Mouse (Mus musculus) liver, adult (tissue): ENCODE results near the gene E2f3.

Experiments used
- GATA4 ChIP-seq: IDR thresholded peaks from 2 replicates; pipeline ENCODE4 v1.6.1; 2014; ENCODE audit warnings: mild to moderate bottlenecking, low read length; ENCODE audit not compliant: insufficient replicate concordance

The E2f3 gene

DNA sequence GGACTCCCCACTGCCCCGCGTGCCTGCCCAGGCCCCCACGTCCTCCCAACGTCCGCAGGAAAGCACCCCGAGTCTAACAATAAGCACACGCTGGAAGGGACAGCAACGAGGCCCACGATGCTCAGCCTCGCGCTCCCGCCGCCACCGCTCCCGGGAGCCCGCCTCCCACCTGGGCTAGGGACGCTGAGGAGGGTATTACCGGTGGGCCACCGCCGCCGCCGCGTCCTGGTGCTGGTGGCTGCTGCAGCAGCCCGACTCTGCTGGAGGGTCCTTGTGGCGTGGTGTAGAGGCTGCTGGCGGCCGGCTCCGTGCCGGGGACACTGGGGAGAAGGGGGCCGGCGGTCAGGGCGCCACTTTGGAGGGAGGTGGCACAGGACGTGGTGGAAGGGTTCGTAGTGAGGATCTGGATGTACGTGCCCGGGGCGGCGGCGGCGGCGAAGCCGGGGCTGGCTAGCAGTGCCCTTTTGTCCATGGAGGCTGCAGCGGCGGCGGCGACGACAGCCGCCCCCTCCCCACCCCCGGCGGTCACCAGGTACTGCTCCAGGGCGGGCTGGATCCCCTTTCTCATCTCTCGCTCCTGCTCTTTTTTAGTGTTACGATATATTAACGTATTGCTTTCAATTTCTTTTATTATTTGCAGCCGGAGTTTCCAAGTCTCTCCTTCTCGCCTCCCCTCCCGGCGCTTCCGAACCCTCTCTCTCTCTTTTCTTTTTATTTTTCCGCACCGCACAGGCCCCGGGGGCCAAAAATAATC lies 585 bp downstream of the E2f3 start:
- TF ChIP-seq GATA4 = no peak

DNA sequence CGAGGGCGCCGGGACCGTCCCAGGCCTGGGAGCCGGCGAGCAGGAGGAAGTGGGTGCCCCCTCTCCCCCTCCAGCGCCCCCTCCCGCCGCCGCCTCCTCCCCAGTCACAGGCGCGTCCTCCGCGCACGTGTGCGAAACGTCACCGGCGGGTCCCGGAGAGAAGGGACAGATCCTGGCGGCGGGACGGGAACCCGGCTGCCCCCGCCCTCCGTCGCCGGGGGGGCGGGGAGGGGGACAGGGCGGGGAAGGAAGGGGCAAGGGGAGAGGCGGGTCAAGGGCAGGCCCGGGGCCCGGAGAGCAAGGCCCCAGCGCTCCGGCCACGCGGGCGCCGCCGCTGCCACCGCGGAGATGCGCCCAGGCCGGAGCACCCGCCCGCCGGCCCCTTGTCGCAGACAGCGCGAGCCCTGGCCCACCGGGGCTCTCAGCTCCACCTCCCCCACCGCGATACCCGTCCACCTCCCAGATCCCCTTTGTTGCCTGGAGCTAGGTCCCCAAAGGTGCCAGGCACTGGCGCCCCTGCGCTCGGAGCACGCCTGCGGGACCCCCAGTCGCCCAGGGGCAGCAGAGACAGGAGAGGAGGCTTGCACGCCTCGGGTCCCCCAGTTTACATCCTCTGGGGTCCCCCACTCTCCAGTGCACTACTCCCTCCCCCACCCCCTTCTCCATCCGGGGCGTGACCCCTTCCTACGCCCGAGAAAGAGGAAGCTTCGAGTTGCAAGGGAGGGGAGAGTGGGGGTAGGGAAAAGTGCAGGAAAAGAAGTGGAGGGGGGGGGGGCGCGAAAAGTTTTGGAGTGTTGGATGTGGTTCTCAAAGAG lies 1.4 kb downstream of the E2f3 start:
- TF ChIP-seq GATA4 = no peak

DNA sequence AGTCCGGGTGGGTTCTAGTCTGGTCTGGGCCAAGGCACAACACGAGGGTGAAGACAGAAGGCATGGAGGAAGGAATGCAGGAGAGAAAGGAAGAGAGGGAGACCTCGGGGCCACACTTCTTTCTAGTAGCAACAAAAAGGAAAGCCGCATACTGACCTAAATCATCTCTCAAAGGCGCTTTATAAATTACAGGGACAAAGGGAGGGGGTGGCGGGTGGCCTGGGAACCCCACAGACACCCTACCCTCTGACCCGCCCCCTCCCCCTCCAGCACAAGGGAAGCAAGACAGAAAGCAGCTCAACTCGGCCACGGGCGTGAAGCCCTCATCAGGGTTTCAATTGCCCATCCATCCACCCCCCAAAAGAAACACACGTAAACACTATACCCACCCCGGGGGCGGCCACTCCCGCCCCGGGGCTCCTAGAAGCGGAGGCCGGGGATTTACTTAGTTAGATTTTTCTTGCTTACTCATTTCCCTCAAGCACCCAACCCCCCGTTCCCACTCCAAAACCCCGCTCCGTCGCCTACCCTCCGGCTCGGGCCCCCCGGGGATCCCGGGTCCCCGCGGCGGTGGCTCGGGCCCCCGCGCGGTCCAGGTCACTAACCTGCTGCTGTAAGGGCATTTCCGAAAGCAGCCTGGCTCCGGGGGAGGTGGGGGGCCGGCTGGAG lies 2.2 kb downstream of the E2f3 start:
- TF ChIP-seq GATA4 = no peak

DNA sequence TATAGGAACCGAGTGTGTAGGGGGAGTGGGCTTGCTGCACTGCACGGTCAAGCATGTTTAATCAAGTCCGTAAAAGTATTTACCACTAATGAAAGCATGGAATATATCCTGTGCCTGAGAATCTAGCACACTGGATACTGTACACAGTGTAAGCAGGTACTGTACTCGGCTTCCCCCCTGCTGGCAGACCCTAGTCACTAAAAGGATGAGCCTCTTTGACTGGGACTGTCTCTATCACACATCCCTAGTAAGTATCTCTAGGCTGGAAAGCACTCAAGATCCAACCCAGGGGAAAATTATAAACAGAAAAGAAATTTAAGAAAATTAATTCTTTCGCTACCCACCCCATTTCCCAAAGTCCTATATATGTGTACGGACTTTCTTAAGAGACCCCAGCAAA lies 2.8 kb downstream of the E2f3 start:
- TF ChIP-seq GATA4 = no peak

DNA sequence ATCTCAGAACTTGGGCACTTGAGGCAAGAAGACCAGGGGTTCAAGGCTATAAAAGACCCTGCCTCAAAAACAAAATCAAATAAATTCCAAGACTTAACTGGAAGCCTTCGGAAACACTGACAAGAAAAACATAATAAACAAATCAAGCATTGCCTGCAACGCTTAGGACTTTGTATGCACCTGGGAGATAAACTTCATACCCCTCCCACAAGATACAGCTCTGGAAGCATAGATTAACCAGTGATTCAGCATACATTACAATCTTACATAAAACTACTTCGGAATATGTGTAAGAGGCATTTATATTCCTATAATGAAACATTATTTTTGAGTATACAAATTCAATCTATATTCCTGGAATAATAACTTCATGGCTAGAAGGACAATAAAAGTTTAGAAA lies 3.5 kb downstream of the E2f3 start:
- no peak for TF ChIP-seq GATA4

DNA sequence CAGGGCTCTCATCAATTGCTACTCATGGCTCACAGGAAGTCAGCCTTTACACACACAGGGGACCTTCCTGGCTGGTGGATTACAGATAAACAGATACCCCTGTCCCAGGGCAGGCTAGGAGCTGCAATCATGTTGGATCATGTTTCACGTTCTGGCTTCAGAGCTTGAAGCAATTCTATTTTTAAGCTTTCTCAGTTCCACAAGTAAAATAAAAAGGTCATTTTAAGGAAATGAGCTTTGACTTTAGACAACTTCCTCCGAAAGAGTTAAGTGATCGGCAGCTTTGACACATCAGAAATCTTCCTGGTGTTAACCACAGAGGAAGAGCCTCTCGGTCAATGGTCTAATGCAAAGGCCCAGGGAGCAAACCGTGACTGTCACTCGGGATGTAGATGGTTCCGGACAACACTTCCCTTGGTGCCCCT lies 6.7 kb downstream of the E2f3 start:
- TF ChIP-seq GATA4 = no peak

DNA sequence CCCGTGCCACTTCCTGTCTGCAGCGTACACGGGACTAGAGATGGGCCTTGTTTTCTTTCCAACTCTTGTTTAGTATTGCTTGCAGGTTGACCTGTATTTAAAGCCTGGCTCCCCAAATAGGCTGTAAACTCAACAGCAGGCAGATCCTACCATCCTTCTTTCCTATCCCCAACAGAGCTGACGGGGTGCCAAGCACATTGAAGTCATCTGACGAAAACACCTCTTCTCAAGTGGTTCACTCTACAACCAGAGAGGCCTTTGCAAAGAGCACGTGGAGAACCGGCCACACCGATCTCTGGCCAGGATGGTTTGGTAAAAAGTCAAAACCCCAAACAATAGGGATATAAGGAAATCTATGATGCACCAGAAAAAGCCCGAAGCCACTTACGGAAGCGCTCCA lies 8.5 kb downstream of the E2f3 start:
- TF ChIP-seq GATA4 = no peak

DNA sequence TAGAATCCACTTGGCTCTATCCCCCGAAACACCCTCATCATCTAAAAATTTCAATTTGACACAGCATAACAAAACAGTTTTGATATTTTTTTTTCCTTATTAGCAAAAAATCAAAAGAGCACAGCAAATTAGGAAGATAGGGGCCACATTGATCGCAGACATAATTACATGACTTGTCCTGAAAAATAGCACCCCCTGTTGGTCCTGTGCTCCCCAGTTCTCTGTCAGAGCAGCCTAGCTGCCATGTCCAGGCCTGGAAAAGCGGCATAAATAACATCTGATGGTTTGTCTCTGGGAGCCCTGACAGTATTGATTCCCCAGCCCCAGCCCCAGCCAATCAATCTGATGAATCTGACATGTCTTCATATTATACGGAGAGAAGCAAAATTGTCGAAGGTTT lies 11.8 kb downstream of the E2f3 start:
- TF ChIP-seq GATA4 = no peak

DNA sequence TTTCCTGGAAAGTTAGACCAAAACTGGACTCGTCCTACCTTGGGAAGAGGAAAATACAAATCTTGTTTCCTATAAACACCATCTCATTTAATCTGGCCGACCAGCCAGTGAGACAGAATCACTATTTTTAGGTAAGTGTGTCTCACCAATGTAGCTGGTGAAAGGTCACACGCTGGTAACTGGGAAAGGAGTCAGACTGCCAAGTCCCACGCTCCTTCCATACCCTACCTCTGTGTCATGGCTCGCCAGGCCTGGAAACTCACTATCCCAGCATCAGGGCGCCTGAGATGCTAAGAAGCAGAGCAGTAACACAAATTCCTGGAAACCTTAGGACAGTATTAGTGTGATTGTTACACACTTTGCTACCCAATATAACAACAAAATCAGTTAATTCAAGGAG lies 12.3 kb downstream of the E2f3 start:
- TF ChIP-seq GATA4 = no peak

DNA sequence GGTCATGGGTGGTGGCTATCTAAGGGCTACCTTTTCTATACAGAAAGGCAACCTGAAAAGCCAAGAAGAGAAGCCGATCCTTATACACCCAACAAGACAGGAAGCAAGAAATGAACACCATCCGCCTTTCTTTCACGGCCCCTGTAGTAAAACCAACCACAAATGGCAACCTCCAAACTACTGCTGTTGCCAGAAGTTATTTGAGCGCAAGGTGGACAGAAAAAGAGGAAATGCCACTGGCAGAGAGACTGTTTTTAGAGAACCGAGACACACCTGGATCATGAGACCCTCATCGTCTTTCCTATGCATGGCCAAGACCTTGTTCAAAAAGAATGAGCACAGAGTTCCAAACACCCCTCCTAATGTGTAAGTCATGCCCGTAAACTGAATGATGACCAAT lies 15.5 kb downstream of the E2f3 start:
- TF ChIP-seq GATA4 = no peak

DNA sequence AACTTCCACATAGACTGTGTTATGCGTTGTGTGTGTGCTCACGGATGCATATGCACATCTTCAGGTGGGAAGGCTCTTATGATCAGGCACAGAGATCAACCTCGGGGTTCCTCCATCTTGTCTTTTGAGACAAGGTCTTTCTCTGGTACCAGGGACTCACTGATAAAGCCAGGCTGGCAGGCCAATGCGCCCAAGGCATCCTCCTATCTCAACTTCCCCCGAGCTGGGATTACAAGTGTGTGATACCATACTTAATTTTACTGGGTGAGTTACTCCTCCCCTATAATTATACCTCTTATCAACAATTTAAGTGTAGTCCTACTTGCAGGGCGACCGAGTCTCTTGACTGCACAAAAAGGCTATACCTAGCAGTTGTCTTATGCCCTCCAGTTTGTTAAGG lies 17.2 kb downstream of the E2f3 start:
- no peak for TF ChIP-seq GATA4

DNA sequence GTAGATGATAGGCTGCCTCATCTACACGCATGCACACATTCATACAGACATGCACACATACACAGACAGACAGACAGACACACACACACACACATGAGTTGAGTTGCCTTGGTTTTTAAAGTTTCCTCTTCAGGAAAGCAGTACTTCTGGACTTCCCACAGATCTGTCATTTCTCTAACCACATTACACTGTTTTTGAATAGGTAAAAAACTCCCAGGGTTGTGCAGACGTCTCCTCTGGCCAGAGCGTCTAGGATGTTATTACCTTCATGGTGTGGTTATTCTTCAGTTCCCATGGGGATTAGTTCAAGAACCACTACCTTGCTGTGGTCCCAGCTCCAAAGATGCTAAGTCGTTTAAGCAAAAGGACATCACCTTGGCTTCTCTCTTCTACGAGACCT lies 18.5 kb downstream of the E2f3 start:
- no peak for TF ChIP-seq GATA4

DNA sequence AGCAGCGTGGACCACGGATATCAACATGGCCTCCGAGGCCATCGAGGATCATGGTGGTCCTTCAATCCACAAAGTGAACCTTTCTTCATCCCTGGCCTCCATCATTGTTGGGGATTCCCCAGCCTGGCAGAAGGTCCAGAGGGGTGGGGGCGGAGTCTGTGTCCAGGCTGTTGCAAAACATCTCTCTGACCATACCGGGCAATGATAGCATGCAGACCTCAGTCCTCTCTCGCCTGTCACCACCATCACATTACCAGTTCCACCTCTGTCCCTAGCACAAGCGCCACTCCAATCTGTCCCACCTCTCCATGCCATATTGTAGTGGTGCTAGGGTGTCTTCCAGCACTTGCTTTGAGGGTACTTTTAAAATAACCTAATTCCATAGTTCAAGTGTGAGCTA lies 18.9 kb downstream of the E2f3 start:
- no peak for TF ChIP-seq GATA4

DNA sequence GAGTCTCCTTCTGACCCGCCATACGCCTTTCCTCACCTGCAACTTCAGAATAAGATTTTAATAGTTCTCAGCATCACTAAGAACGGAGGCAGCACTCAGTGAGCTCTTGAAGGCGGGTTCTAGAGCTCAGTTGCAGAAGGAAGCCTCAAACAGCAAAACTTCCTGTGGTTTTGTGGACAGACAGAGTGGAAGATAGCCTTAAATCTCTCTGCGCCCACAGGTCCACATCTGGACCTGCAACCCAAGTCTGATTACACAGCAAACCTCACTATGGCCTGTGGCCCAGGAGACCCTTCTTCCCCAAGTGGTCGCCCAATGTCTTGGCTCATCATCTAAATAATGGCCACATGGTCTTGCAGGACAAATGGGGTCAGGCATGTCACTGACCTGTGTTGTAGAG lies 21.8 kb downstream of the E2f3 start:
- no peak for TF ChIP-seq GATA4

DNA sequence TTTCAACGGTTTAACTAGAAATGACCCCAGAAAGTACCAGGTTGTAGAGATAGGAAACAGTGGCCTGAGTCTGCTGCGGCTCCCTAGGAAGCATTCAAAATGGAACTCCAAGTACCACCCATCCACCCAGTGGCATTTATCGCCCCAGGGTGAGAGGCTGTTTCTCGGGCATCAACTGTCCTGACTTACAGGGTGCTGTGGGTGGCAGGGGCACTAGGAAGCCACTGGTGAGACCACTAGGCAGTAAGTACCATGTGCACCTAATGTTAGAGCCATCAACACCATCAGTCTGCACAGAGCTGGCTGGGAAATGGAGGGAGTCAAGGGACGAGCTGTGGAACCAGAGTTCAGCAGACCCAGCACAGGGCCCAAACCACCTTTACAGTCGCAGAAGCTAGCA lies 25.4 kb downstream of the E2f3 start:
- no peak for TF ChIP-seq GATA4

DNA sequence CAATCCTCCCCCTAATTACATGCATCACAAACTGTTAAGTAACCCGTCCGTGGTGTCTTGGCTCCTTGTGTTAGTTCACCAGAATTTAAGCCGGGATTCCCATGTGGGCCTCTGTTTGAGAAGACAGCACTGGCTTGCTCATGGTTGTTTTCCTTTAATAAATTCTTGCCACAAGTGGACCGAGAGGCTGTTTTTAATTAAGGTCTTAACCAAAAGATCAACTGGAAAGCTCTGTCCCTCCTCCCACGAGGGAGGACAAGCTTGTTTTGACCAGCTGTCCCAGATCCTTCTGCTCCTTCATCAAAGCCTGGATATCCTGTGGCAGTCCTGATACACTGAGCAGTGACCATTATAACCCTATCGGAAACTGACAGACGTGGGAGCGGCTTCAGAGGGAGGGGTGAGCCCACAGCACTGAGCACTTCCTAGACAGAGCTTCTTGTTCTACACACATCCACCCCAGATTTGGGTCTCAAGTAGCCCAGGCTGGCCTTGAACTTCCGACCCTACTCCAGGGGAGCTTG lies 28.1 kb downstream of the E2f3 start:
- TF ChIP-seq GATA4 = peak; percentile 29; the same call in 1 of the 2 replicates
